Mouse (Mus musculus): ENCODE data around the gene Tppp3. TPM values are rescaled to one million over a fixed set of nuclear protein-coding genes. Genes with fewer than 3 reads are reported as not detected.

Tppp3 gene
- polyA plus RNA-seq, 1 experiment, result 89.6 TPM

DNA sequence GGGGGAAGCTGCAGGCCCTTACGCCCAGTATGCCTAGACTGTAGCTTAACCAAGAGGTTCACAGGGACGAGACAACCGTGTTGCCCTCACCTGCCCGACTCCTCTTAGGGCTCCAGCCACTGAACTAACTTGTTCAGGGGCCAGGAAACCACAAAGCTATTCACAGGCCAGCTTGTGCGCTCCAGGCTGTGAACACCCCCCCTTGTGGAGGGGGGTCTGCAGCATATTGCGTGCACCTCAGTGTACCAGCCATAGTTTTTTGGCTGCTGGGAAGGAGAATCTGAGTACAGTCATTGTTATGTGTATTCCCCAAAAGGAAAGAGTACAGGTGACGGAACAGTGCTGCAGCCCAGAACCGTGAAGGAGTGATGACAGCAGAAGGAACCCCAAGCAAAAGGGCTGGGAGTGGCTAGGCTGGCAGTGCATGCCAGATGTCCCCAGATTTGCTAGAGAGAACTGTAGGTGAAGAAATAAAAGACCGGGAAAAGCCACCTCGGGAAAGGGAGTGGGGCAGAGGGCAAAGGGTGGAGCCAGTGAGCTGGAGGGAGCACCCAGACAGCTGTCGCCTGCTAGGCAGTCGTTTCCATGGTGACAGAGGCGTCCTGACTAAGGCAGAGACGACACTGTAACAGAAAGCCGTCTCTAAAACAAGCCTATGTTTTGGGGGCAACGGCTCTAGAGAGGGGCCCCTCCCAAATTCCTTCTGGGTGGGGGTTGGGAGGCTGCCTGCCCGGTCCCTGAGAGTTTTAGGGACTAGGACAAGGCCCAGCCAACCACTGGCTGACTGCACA is 2.7 kb upstream of the Tppp3 start:
- no peak for TF ChIP-seq CTCF (IDR thresholded peaks at IDR 0.05; ENCODE audit: borderline replicate concordance, extremely low read depth, insufficient read depth, insufficient read length)
- no peak for TF ChIP-seq POLR2A (IDR thresholded peaks at IDR 0.05; ENCODE audit: borderline replicate concordance, extremely low read depth, insufficient read depth, insufficient read length, poor library complexity, severe bottlenecking)
- DNase-seq (ENCODE audit: low read depth), result peak; percentile 83

DNA sequence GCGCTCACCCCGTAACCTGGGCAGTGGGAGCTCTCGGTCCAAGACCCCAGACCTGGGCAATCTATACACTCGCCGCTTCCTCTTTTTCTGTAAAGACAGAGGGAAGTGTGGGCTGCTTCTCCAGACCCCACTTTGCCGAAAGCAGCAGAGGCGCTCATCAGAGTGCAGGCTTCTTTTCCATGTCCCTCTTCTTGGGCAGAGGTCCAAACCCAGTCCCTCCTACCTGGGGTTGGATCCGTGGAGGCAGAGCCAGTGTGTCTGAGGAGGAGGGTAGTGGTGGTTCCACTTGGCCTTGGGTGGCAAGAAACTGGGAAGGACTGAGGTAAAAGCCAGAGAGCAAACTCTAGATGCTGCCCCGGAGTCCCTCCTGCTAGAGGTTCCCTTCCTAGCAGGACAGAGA is 1.7 kb upstream of the Tppp3 start:
- no peak for TF ChIP-seq POLR2A (IDR thresholded peaks at IDR 0.05; ENCODE audit: borderline replicate concordance, extremely low read depth, insufficient read depth, insufficient read length, poor library complexity, severe bottlenecking)
- TF ChIP-seq CTCF (IDR thresholded peaks at IDR 0.05; ENCODE audit: borderline replicate concordance, extremely low read depth, insufficient read depth, insufficient read length), result no peak
- no peak for DNase-seq (ENCODE audit: low read depth)

DNA sequence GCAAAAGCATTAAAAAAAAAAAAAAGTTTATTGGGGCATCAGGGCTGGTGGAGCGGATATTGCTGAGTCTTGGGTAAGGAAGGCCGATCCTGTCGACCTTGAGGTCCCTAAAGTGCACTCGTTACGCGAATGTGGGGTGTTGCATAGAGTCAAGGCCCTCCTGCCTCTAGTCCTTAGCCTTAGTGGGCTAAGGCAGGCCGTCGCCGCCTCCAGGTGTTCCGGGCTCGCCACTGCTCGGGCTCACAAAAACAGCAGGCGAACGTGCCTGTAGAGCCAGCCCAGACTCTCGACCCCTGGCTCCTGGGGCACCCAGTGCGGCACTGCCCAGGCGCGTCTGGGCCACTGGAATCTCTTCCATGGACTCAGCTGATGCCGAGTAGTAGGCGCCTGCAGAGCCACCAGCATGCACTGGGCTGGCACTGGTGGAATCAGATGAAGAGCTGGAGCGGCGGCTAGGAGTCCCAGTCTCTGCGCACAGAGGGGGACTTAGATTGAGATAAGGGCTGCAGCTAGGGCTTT is 1.1 kb upstream of the Tppp3 start:
- no peak for DNase-seq (ENCODE audit: low read depth)
- TF ChIP-seq CTCF (IDR thresholded peaks at IDR 0.05; ENCODE audit: borderline replicate concordance, extremely low read depth, insufficient read depth, insufficient read length) (no peak), POLR2A (IDR thresholded peaks at IDR 0.05; ENCODE audit: borderline replicate concordance, extremely low read depth, insufficient read depth, insufficient read length, poor library complexity, severe bottlenecking) (no peak)

DNA sequence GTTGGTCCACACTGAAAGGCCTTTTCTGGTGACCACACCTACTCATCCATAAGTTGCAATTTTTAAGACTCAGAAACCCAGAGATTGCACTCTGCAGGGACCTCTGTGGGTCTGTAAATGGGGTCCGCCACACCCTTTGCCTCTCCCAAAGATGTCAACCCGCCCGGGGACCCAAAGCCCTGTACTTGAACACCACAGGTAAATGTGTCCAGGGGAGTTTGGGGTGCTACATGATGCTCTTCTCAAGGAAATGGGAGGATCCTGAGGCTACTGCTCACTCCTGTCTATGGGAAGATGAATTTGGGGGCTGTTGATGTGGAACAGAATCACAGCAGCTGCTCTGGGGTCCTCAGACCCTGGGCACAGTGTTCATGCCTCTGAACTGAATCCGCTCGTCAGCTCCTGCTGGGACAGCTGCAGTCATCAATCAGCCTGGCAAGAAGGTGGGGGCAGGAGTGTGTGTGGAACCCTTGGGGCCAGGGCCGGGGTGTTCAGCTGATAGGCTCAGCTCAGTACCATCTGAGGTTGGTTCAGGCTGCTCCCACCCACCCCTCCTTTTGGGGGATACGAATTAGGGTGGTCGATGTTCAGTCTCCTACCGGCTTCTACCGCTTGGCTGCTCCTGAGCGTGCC is 529 bp downstream of the Tppp3 start:
- TF ChIP-seq CTCF (IDR thresholded peaks at IDR 0.05; ENCODE audit: borderline replicate concordance, extremely low read depth, insufficient read depth, insufficient read length) (no peak), POLR2A (IDR thresholded peaks at IDR 0.05; ENCODE audit: borderline replicate concordance, extremely low read depth, insufficient read depth, insufficient read length, poor library complexity, severe bottlenecking) (no peak)
- DNase-seq (ENCODE audit: low read depth), result no peak

DNA sequence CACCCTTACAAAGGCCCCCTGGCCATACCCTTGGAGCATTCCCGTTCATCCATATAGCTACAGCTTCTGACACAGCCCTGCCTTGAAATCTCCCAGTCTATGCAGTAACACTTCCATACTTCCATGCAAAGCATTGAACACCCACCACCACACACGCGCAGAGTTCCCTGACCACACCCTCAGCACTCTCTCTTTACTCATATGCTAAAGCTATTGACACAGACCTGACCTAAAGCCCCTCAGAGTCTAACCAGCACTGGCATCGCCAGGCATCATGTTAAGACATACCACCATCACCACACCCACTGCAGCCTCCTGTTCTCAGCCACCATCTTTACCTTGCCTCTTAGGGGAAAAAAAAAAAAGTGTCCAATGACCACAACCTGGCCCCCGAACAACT is 1.1 kb downstream of the Tppp3 start:
- no peak for DNase-seq (ENCODE audit: low read depth)
- TF ChIP-seq POLR2A (IDR thresholded peaks at IDR 0.05; ENCODE audit: borderline replicate concordance, extremely low read depth, insufficient read depth, insufficient read length, poor library complexity, severe bottlenecking), result no peak

DNA sequence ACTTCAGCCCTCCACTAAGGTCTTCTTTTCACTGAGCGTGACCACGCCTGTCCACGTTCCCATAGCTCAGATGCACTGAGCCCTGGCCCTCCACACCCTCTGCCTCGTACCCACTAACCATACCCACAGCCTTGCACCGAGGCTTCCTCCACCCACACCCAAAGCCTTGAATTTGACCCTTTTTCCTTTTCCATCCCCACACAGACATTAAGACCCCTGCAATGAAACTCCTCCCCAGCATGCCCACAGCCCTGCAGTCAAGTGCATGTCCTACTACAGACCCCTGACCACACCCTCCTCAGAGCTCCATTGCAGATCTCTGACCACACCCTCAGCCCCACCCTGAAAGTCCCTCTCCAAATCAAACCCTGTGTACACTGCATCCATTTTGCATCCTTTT is 1.5 kb downstream of the Tppp3 start:
- DNase-seq (ENCODE audit: low read depth), result no peak
- no peak for TF ChIP-seq POLR2A (IDR thresholded peaks at IDR 0.05; ENCODE audit: borderline replicate concordance, extremely low read depth, insufficient read depth, insufficient read length, poor library complexity, severe bottlenecking)
- no peak for TF ChIP-seq CTCF (IDR thresholded peaks at IDR 0.05; ENCODE audit: borderline replicate concordance, extremely low read depth, insufficient read depth, insufficient read length)

DNA sequence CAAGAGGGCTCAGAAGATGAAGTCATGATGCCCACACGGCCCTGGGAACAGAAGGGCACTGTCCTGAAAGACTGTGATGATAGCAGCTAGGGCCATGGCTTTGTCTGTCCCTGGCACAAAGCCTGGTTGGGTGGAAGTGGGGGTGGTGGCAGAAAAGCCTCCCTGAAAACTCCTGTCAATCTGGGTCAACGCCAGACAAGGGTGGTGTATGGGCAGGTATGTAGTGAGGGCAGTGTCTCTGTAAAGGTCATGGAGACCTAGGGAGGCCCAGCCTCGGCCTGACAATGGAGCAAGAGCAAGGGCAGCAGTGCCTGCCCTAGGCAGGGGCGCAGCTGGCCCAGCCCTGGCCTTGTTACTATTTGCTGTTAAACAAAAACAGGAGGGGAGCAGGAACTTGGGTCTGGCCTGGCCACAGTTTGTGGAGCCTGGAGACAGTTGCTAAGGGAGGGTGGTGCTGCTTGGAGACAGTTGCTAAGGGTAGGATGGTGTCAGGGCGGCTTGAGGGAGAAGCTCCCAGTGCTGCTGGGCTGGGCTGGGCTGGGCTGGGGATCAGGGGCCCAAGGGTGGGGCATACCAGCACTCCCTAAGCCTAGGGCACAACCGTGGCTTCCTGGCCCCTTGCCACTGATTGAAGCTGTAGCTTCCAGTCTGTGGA is 2.2 kb downstream of the Tppp3 start:
- TF ChIP-seq POLR2A (IDR thresholded peaks at IDR 0.05; ENCODE audit: borderline replicate concordance, extremely low read depth, insufficient read depth, insufficient read length, poor library complexity, severe bottlenecking) (no peak), CTCF (IDR thresholded peaks at IDR 0.05; ENCODE audit: borderline replicate concordance, extremely low read depth, insufficient read depth, insufficient read length) (no peak)
- peak; percentile 88 for DNase-seq (ENCODE audit: low read depth)

DNA sequence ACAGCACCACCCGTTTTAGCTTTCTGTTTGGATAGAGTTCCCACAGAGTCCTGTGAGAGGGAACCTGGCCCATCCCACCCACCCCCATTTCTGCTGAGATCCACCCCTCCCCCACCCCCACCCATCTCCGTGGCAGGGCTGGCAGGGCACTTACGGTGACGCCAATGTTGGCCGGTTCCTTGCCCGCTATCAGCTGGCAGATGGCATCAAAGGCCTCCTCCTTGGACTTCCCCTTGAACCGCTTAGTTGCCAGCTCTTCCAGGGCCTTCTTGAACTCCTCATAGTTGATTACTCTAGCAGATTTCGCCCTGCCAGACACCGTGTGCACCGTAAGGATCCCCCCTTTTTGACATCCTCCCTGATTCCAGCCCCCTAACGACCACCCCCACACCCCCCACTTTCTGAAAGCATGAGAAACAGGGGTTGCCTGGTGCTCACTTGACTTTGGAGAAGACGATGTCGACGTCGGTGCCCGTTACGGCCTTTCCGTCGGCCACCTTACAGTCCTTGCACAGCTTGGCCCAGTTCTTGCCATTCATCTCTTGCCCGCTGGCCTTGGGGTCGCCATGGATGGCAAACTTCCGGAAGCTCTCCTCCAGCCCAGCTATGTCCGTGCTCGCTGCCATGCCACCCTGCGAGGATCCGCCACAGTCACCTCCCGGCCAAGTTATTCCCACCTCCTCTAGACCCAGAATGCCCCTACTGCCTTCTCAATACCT is 3.2 kb downstream of the Tppp3 start:
- DNase-seq (ENCODE audit: low read depth), result no peak
- TF ChIP-seq CTCF (IDR thresholded peaks at IDR 0.05; ENCODE audit: borderline replicate concordance, extremely low read depth, insufficient read depth, insufficient read length) (no peak), POLR2A (IDR thresholded peaks at IDR 0.05; ENCODE audit: borderline replicate concordance, extremely low read depth, insufficient read depth, insufficient read length, poor library complexity, severe bottlenecking) (no peak)

DNA sequence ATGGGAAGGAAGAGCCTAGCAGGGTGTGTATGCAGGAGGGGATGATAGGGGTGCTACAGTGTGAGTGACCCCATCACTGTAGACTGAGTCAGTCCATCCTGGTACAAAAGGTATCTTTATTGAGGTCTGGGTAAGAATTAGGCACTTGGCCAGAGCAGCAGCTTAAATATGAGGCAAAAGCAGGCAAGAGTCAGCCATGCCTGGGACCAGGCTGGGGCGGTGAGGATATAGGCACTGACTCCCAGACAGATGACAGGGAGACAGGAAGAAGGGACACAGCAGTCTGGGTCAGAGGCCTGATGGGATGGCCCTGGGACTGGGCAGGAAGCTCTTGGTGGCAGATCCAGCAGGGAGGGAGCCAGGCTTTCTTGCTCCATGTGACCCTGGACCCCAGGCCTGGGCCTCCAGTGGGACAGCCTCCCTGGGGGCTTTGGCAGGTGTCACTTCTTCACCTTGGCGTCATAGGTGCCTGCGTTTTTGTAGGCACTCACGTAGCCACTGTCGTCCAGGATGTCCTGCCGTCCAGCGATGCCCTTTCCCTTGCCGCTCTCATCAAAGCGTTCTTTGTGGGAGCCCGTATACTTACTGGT is 3.8 kb downstream of the Tppp3 start:
- DNase-seq (ENCODE audit: low read depth), result no peak
- TF ChIP-seq CTCF (IDR thresholded peaks at IDR 0.05; ENCODE audit: borderline replicate concordance, extremely low read depth, insufficient read depth, insufficient read length) (no peak), POLR2A (IDR thresholded peaks at IDR 0.05; ENCODE audit: borderline replicate concordance, extremely low read depth, insufficient read depth, insufficient read length, poor library complexity, severe bottlenecking) (no peak)

DNA sequence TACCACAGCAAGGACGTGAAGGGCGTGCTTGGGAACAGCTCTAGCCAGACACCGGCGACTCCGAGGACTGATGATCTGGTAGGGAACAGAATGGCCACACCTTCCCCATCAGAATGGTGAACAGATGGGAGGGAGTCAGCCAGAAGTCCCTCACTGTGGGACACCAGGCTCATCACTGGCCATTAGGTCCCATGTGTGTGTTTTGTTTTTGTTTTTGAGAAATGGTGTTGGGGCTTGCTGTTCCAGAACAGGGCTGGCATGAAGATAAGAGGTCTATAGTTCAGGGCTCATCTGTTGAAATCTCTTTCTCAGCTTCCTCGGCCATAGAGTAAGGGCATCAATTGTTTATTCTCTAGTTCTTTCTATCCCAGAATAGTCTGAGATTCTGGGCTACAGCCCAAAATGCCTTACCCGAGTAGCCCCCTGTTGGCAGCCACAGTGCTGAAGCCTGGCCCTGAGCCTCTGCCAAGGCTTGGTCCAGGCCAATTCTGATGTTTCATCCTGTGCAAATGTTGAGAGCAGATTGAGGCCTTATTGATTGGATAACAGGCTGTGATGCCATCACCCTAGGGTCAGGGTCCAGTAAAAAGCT is 4.5 kb downstream of the Tppp3 start:
- DNase-seq (ENCODE audit: low read depth), result peak; percentile 89
- no peak for TF ChIP-seq POLR2A (IDR thresholded peaks at IDR 0.05; ENCODE audit: borderline replicate concordance, extremely low read depth, insufficient read depth, insufficient read length, poor library complexity, severe bottlenecking)
- TF ChIP-seq CTCF (IDR thresholded peaks at IDR 0.05; ENCODE audit: borderline replicate concordance, extremely low read depth, insufficient read depth, insufficient read length), result no peak

All from brain, embryonic 14.5 days (tissue).